Mouse (Mus musculus): ENCODE measurements around the gene Exosc10.
A peak's percentile ranks its signal among the peaks of the same experiment; 100 is the strongest.

Exosc10 gene

DNA sequence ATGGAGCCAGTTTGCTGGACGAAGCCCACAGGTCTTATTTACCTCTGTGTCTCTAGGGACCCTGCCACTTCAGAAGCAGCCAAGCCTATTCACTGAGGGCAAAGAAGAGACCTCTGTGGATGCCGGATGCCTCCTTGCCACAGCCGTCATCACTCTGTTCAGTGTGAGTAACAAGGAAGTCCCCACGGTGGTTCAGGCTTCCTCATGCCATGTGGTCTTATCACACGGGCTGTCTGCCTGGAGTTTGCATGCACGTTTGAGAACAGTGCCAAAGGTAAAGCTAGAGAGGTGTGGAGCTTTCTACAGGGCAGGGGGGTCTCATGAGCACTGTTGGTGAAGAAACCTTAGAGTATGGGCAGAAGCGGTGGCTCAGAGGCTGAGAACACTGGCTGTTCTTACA lies 15.0 kb downstream of the Exosc10 start:
- DNase-seq (ENCODE audit: low spot score) = no peak

DNA sequence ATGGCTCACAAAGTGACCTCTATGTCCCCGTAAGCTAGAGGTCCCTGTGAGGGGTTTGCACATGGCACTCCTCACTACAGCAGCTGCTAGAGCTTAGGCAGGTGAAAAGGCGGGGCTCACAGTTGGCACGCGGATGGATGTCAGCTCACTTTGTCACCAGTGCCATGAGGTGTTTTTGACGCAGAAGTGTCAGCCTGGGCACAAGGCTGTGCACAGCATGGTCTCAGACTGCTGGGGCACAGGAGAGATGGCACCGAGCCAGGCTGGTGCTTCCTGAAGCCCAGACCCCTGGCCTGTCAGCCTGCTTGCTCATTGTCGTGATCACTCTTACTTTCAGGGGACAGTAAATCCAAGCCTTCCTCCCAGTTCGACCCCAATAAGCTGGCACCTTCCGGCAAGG lies 22.5 kb downstream of the Exosc10 start:
- no peak for DNase-seq (ENCODE audit: low spot score)

DNA sequence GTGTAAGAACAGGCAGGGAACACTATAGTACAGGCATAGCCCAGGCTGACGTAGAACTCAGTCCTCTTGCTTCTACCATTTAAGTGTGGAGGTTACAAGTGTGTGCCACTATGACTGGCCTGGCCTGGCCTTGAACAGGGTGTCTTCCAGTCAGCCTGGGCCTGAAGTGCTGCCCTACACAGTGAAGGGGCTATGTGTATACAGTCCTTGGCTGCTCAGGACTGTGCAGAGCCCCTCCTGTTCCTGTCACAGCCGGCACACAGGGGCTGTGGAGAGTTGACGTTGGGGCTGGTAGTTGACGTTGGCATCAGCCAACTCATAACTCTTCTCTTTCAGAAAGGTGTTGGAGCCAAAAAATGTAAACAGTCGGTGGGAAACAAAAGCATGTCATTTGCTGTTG lies 23.2 kb downstream of the Exosc10 start:
- no peak for DNase-seq (ENCODE audit: low spot score)

DNA sequence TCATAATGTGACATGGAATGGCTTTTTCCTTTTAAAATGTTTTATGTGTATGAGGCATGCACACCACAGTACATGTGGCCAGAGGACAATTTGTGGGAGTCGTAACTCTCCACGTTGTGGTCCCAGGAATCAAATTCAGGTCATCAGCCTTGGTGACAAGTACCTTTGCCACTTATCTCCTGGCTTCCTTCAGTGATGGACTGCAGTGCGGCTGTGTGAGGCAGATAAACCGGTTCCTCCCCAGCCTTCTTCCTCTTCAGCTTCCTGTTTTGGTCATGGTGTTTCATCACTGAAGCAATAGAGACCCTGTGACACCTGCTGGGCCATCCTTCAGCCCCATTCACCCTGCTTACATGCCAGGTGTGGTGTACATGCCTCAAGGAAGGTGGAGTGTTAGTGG lies 25.0 kb downstream of the Exosc10 start:
- DNase-seq (ENCODE audit: low spot score) = no peak

DNA sequence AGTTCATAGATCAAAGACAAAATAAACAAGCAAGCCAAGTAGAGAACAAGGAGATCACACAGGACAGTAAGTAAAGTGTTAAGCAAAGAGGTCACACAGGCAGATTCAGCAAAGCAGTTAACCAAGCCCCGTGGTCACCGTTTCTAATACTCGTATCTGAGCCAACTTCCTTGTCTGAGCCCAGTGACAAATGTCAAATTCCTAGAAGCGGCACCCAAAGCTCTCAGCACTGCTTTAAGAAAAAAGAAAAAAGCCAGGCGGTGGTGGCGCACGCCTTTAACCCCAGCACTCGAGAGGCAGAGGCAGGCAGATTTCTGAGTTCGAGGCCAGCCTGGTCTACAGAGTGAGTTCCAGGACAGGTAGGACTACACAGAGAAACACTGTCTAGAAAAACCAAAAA lies 28.4 kb downstream of the Exosc10 start:
- DNase-seq (ENCODE audit: low spot score) = no peak

DNA sequence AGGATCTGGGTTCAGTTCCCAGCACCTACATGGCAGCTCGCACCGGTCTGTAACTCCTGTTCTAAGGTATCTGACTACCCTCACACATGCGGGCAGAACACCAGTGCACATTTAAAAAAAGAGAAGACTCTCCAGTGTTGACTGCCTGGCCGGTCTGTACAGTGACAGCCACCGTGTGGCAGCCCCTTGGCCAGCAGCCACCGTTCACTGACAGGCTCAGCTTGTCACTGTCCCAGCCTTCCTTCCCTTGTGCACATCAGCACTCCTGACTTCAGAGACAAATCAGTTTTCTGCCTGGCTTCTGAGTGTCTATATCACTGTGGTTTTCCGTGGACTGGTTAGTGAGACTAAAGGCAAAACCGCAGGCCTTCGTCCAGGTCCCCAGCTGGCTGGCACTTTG lies 30.6 kb downstream of the Exosc10 start:
- no peak for DNase-seq (ENCODE audit: low spot score)

DNA sequence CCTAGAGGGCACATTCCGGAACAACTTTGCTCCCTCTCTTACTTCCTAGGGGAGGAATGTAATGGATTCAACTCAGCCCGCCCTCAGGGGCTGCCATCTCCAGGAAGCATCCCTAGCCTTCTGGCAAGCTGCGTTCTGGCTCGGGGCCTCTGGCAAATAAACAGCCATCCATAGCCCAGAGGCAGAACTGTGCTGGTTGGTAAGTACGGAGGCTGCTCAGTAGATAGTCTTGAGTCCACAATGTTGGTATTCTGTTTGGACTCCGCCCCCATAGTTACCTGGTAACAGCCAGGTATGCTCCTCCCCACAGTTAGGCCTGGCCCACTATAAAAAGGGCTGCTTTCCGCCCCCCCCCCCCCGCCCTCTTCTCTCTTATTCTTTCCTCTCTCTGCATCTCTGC lies 31.3 kb downstream of the Exosc10 start:
- DNase-seq (ENCODE audit: low spot score) = no peak

DNA sequence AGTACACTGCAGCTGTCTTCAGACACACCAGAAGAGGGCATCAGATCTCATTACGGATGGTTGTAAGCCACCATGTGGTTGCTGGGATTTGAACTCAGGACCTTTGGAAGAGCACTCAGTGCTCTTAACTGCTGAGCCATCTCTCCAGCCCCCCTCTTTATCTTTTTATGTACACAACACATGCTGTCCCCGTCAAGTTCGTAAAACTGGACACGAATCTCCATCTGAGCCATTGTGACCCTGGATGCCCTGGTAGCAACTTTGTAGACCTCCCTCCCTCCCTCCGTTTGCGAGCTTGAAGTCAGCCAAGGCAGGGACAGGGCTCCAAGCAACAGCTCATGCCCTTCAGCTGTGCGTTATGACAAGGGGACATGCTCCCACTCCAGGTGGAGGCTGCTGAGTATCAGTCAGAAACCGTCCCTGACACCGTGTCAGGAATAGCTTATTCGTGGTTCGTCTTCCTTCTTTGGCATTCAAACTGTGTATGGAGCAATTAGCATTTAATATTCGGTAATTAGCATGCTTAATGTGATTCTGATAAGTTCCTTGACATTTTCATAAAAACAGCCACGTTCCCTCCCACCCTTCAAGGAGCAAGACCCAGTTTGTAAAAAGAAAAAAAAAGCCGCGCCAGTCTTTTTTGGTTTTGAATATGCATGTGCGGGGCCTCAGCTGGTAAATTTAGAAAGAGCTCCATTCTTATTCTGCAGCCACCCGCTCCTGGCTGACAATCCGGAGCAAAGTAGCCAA lies 32.4 kb downstream of the Exosc10 start:
- DNase-seq (ENCODE audit: low spot score) = peak; percentile 34

DNA sequence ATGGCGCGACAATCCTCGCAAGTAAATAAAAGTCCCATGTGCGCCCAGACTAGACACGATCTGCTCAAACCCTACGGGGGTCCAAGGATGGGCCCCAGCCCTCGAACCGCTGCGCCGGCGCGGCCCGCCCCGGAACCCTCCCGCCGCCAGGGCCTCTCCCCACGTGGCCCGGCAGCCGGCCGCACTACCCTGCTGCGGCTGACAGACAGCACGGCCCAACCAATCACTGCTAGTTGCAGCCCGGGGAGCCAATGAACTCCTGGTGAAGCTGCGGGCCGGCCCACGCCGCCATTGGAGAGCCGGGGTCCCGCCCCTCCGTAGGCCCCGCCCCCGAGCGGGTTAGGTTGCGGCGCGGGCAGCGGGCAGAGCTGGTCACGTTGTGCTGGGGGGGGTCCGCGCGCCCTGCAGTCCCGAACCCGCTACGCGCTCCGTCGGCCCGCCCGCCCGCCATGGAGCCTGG lies 33.0 kb downstream of the Exosc10 start, which contains the start of gene Srm:
Gene Srm, plus strand, starts transcription at position 333 of the 460 bp plus-strand sequence.
- DNase-seq (ENCODE audit: low spot score) = peak; percentile 93

DNA sequence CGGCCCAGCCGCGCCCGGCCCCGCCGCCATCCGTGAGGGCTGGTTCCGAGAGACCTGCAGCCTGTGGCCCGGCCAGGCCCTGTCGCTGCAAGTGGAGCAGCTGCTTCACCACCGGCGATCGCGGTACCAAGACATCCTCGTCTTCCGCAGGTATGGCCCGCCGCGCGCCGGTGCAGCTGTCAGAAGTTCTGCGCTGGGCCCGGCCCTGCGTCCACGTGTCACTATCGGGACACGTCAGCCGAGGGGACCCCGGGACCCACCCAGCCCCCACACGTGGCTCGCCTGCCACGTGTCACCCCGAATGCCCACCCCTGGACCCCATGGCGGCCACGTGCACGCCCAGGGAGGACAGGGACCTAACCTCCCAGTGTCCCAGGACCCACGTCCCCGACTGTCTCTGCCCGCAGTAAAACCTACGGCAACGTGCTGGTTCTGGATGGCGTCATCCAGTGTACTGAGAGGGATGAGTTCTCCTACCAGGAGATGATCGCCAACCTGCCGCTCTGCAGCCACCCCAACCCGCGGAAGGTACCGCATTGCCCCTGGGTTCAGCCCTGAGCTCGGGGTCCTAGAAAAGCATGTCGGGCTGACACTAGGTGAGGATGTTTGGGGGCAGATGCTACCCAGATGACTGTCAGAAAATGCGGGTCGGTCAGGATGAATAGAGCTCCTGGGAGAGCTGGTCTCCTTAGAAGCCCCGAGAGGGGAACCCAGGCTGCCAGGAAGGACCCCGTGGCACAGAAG lies 33.6 kb downstream of the Exosc10 start:
- DNase-seq (ENCODE audit: low spot score) = peak; percentile 20

DNA sequence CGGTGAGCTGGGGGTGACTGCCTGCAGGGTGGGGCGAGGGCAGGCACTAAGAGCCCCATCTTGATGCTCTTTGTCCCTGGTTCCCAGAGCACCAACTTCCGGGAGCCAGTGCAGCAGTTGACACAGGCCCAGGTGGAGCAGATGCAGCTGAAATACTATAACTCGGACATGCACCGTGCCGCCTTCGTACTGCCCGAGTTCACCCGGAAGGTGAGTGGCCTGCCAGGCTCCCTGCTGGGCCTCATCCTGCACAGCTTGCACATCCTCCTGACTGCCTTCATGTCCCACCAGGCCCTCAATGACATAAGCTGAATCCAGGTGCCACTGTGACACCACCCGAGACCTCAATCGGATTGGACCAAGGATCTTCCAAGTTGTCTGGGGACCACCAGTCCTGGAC lies 35.8 kb downstream of the Exosc10 start:
- no peak for DNase-seq (ENCODE audit: low spot score)

DNA sequence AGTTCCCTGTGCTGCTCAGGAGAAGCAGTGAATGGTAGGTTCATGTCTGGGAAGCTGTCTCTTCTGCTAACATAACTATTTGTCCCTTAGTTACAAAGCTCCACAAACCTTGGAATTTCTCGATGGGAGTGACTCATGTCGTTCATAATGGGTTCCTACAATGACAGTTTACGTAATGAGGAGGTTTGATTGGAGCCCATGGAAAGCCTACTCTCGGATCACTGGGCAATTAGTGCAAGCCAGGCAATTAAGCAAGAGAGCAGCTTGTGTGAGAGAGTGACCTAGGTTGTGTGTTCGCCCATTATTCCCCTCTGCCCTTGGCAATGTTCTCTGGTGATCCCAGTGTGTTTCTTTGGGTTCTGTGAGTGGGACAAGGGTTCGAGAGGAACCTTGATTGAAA lies 37.7 kb downstream of the Exosc10 start:
- no peak for DNase-seq (ENCODE audit: low spot score)

DNA sequence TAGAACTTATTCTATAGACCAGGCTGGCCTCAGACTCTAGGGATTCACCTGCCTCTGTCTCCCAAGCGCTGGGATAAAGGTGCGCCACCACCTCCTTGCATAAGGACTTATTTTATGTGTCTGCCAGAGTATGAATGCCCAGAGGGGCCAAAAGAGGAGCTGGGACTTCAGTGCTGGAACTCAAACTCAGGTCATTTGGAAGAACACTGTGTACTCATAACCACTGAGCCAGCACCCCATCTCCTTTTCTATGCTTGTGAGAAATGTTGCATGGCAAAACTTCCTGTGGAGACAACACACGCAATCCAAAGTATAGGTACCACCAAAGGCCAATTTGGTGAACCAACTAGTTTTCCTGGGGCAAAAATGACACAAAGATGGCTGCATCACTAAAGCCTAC lies 38.5 kb downstream of the Exosc10 start:
- no peak for DNase-seq (ENCODE audit: low spot score)

DNA sequence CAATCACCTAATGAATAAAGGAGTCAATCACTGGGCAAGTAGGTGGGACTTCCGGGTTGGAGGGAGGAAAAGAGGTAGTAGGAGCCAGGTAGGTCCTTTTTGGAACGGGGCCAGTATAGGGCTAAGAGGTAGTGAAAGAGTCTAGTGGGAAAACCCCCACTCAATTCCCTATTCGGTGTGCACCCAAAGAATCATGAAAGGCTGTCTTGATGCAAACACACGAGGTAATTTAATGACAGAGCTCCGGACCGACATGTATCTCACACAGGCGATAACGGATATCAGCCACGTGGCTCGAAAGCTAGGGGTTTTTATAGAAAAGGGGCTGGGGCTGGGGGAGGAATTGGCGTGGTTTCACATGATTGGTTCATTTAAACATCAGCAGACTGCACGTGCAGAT lies 40.6 kb downstream of the Exosc10 start:
- no peak for DNase-seq (ENCODE audit: low spot score)

DNA sequence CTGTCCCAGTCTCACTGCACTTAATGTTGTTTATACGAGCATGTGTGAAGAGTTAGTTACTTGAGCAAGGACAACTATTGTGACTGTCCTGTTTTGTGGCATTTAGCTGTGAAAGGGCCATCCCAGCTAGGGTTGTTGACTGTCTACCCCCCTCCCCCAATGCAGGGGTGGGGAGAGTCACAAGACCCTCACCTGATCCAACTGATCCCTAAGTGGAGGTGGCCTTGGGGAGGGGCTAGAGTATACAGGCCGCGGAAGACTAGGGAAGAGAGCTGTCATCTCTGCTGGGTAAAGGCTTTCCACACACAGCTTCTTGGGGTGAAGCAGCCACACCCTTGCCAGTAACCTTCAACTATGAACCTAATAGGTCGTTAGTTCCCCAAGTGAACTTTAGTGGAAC lies 42.1 kb downstream of the Exosc10 start:
- no peak for DNase-seq (ENCODE audit: low spot score)

DNA sequence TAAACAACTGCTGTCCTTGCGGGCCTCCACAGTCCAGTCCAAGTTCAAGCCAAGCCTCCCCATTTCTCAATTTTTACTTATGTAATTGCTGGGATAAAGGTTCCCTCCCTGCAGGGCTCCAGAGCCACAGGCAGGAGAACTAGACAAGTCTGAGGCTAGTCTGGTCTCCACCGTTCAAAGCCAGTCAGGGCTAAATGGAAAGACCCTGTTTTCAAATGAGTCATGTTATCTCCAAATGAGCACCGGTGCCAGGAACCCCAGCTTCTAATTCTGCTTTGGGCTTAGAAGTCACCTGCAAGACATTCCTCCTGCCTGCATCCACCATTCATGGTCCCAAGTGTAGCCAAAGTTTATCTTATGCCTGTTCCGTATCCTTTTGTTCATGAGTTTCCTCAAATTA lies 43.6 kb downstream of the Exosc10 start:
- no peak for DNase-seq (ENCODE audit: low spot score)

DNA sequence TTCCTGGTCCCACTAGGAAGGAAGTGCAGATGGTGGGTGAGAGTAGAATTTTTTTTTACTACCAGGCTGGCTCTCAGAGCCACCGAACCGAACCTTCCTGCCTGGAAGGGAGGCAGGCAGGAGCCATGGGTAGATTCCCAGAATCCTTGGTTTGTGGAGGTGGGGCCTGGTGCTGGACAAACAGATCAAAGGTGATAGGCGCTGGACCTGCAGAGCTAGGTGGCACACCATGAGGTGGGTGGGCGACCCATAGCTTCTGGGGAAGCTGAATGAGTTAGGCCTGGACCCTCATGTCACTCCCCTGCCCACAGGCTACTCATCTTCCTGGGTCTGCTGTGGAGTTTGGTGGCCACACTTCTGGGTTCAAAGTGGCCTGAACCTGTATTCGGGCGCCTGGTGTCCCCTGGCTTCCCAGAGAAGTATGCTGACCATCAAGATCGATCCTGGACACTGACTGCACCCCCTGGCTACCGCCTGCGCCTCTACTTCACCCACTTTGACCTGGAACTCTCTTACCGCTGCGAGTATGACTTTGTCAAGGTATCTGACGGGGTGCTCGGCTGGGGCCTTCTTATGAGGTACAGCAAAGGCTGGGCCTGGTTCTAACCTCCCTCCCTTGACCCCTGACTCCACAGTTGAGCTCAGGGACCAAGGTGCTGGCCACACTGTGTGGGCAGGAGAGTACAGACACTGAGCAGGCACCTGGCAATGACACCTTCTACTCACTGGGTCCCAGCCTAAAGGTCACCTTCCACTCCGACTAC lies 44.3 kb downstream of the Exosc10 start, which contains the start of gene Masp2:
Gene Masp2, plus strand, starts transcription at position 198 of the 764 bp plus-strand sequence.
- DNase-seq (ENCODE audit: low spot score) = no peak

DNA sequence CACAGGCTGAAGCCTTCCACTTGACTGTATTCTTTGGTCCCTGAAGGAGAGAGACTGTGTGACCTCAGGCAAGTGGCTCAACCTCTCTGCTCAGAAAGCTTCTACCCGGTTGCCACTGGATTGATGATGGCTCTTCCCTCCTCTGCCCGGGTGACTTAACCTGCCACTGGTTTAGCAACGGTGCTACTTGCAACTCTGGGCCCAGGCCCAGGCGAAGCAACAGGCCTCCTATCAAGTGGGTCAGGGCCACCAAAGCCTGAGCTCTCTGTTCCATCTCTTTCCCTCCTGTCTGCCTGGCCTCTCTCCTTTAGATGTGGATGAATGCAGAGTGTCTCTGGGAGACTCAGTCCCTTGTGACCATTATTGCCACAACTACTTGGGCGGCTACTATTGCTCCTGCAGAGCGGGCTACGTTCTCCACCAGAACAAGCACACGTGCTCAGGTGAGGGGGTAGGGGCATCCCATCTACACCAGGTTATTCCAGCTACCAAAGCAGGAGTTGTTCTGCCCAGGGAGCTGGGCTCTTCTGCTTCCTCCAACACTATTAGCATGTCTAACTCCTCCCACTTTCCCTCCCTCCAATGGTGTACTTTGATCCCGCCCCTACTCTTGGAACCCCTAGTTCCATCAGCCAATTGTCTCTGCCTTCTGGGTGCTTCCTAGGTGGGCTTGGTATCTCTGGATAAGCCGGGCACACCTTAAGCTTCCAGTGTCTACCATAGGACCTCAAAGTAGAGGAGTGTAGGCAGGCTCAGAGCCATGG lies 45.3 kb downstream of the Exosc10 start:
- DNase-seq (ENCODE audit: low spot score) = no peak

DNA sequence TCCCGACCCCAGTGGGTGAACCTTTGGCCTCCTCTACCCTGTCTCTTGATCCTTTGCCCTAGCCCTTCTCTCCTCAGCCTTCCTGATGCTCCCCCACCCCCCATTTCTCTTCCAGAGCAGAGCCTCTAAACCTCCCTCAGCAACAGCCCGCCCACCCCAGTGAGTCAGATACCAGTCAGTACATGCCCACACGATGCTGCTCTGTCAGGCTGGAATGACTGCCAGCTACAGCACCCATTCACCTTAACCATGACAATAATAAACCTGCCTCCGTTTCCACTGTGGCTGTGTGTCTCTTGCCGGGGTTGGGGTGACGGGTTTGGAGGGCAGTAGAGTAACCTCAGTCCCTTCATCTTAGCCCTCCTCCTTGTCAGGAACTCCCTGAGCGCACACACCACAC lies 45.9 kb downstream of the Exosc10 start:
- no peak for DNase-seq (ENCODE audit: low spot score)

DNA sequence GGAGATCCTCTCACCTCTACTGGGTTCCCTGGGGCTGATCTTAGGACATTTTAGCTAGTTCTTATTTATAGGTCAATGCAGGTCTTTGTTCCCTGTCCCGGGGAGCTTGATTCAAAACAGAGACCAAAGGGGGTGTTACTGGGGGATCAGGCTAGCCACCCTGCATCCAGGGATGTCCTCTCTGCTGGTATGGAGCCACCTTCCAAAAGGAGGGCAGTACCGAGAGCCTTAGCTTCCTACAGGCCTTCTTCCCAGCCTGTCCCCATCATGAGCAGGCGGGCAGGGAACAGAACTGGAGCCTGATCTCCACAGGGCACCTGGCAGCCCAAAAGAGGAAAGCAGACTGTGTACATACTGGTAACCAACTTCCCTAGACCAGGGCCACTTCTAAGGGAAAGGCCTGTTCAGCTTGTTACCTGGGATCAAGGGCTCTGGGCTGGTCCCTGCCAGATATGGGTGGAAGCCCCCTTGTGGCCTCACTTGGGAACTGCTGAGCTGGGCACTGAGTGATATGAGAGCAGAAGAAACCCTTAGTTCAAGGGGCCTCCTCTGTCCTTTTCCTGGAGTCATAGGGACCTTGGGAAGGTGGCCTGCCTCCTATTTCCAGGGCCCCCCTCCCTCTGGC lies 46.4 kb downstream of the Exosc10 start:
- peak; percentile 62 for DNase-seq (ENCODE audit: low spot score)

DNA sequence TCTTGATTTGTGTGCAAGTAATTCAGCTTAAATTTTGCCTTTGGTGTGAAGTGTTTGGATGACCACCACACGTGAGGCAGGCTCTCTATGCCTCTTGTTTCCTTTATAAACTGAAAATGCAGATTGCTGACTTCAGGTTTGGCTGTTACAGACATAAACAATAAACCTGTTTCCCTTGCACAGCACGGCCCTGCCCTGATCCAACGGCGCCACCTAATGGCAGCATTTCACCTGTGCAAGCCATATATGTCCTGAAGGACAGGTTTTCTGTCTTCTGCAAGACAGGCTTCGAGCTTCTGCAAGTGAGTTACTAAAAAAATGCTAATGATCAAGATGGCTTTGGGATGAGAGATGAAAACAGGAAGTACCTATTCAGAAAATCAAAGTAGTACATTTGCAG lies 49.5 kb downstream of the Exosc10 start:
- peak; percentile 66 for DNase-seq (ENCODE audit: low spot score)

All from c-Kit-positive CD71-positive TER-119-positive erythroid progenitor cells, embryonic 14.5 days (primary cell).